Mouse (Mus musculus) hindbrain, embryonic 14.5 days (tissue): ENCODE measurements around the gene Slc7a14. TPM values are rescaled to one million over a fixed set of nuclear protein-coding genes. Genes with fewer than 3 reads are reported as not detected.

Experiments
- ATAC-seq: fragments of 200-750 bp; cut with Nextera tagmentation; 2 replicates; pipeline ENCODE4 v1.8.0; 2017; ENCODE audit warnings: moderate number of reproducible peaks, mild to moderate bottlenecking, moderate TSS enrichment, moderate library complexity; ENCODE audit not compliant: low FRiP score
- DNase-seq: peaks from one replicate; pipeline ENCODE4 v3.0.0-alpha.2; 2015; ENCODE audit warnings: low spot score
- H3K27ac ChIP-seq: fragments of 300-500 bp; sonication (generic); 2 replicates; pipeline ENCODE4 v1.5.1; 2014; ENCODE audit warnings: mild to moderate bottlenecking, moderate library complexity
- H3K27me3 ChIP-seq: fragments of 300-500 bp; sonication (generic); 2 replicates; pipeline ENCODE4 v1.6.1; 2014; ENCODE audit warnings: mild to moderate bottlenecking, low read length, mixed read lengths; ENCODE audit not compliant: control insufficient read depth, insufficient read depth
- H3K36me3 ChIP-seq: fragments of 300-500 bp; sonication (generic); replicated peaks from 2 replicates; pipeline ENCODE4 v1.6.1; 2014; ENCODE audit not compliant: control insufficient read depth, insufficient read depth
- H3K4me1 ChIP-seq: fragments of 300-500 bp; sonication (generic); replicated peaks from 2 replicates; pipeline ENCODE4 v1.6.1; 2014; ENCODE audit warnings: antibody characterized with exemption, low read length, mixed read lengths; ENCODE audit not compliant: control insufficient read depth, insufficient read depth
- H3K4me2 ChIP-seq: fragments of 300-500 bp; sonication (generic); replicated peaks from 2 replicates; pipeline ENCODE4 v1.6.1; 2014; ENCODE audit warnings: mild to moderate bottlenecking, moderate library complexity
- H3K4me3 ChIP-seq: fragments of 300-500 bp; sonication (generic); replicated peaks from 2 replicates; pipeline ENCODE4 v1.5.1; 2014; ENCODE audit warnings: mild to moderate bottlenecking, low read length
- H3K9ac ChIP-seq: fragments of 300-500 bp; sonication (generic); 2 replicates; pipeline ENCODE4 v1.6.1; 2014
- H3K9me3 ChIP-seq: fragments of 300-500 bp; sonication (generic); 2 replicates; pipeline ENCODE4 v1.6.1; 2016; ENCODE audit warnings: low read length; ENCODE audit not compliant: control insufficient read depth
- WGBS: fragments of 180-500 bp; shearing (Covaris S2); extraction: QIAGEN DNeasy Blood & Tissue Kit; methylation state at CpG from one replicate; pipeline ENCODE4 v1.1.7; 2014; 5-methylcytosine and 5-hydroxymethylcytosine counted together
- polyA plus RNA-seq: library from polyadenylated mRNA; unstranded; fragments of >200 nt; fragmentation: Nextera tagmentation; extraction: Ambion mirVana; gene quantifications from 2 replicates; pipeline ENCODE4 v1.2.1, GENCODE M21; 2014

Gene Slc7a14
- polyA plus RNA-seq, 1 experiment from 2014 or later: 8.0 TPM

DNA sequence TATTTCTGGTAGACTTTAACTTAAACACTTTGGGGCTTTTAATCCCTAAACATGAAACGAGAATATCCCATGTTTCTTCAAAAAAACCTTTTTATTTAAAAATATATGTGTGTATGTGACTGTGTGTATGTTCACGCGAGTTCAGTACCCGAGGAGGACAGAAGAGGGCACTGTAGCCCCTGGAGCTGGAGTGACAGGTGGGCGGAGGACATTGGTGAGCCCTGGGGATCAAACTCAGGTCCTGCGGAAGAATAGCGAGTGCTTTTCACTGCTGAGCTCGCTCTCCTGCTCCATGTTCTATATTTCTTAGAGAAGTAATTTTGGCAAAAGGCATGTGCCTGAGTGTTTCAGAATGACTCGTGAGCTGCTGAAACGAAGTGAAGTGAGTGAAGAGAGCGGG, 106.2 kb downstream of the Slc7a14 start:
- no peaks in the 10 kb centered on the region for H3K27me3 ChIP-seq
- 94% methylated on average over 11 of the region's 11 CpGs for WGBS
- H3K36me3 ChIP-seq: no peaks in the 10 kb centered on the region
- H3K4me1 ChIP-seq: no peaks in the 10 kb centered on the region
- no peak for DNase-seq
- no peak for ATAC-seq
- no peak overlapping the region for H3K27ac ChIP-seq
- no peaks in the 10 kb centered on the region for H3K9me3 ChIP-seq
- H3K9ac ChIP-seq: no peak overlapping the region
- no peak overlapping the region for H3K4me3 ChIP-seq
- no peak overlapping the region for H3K4me2 ChIP-seq

GRCm38 (mm10) chr3:31199162-31199877, 110.9 kb downstream of the Slc7a14 start:
- Histone ChIP-seq H3K27ac (no peak overlapping the region), H3K9ac (no peak overlapping the region), H3K4me2 (no peak overlapping the region), H3K36me3 (no peaks in the 10 kb centered on the region), H3K27me3 (no peaks in the 10 kb centered on the region), H3K9me3 (no peaks in the 10 kb centered on the region), H3K4me1 (no peaks in the 10 kb centered on the region), H3K4me3 (no peak overlapping the region)
- no peak for DNase-seq
- WGBS: 87% methylated on average over 17 of the region's 17 CpGs
- ATAC-seq: no peak

- no peak for ATAC-seq
- H3K4me2 ChIP-seq: no peak overlapping the region
- no peak overlapping the region for H3K27ac ChIP-seq
- no peaks in the 10 kb centered on the region for H3K27me3 ChIP-seq
- WGBS: 70% methylated on average over 10 of the region's 10 CpGs
- no peaks in the 10 kb centered on the region for H3K4me1 ChIP-seq
- no peak overlapping the region for H3K4me3 ChIP-seq
- 0 out of 2 replicates have a peak, but pooled peaks cover 3% of the 10 kb centered on the region for H3K9me3 ChIP-seq
- no peak for DNase-seq
- H3K9ac ChIP-seq: no peak overlapping the region
- no peaks in the 10 kb centered on the region for H3K36me3 ChIP-seq
Observed at GRCm38 (mm10) chr3:31191402-31191801, 118.8 kb downstream of the Slc7a14 start.

DNA sequence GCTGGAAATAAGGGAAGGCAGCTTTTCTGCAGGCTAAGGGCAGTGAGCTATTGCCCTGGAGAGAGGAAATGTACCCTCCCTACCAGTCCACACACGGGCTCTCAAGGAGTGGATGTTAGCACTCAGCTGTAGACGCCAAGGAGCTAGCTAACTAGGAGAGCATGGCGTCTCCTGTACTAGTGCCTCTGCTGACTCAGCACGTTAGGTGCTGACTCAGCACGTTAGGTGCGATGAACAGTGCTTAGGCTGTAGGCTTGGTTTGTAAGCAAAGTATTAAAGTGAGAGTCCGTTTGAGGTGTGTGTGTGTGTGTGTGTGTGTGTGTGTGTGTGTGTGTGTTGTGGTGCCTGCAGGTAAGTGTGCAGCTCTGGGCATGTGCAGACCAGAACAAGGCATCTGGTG, 119.8 kb downstream of the Slc7a14 start:
- no peak overlapping the region for H3K4me2 ChIP-seq
- H3K27me3 ChIP-seq: no peaks in the 10 kb centered on the region
- no peaks in the 10 kb centered on the region for H3K4me1 ChIP-seq
- ATAC-seq: 0 out of 2 replicates have a peak, but pooled peaks have one; percentile 21
- no peaks in the 10 kb centered on the region for H3K36me3 ChIP-seq
- no peak for DNase-seq
- no peak overlapping the region for H3K9ac ChIP-seq
- no peak overlapping the region for H3K4me3 ChIP-seq
- 0 out of 2 replicates have a peak, but pooled peaks cover 3% of the 10 kb centered on the region for H3K9me3 ChIP-seq
- 86% methylated on average over 7 of the region's 7 CpGs for WGBS
- H3K27ac ChIP-seq: no peak overlapping the region

DNA sequence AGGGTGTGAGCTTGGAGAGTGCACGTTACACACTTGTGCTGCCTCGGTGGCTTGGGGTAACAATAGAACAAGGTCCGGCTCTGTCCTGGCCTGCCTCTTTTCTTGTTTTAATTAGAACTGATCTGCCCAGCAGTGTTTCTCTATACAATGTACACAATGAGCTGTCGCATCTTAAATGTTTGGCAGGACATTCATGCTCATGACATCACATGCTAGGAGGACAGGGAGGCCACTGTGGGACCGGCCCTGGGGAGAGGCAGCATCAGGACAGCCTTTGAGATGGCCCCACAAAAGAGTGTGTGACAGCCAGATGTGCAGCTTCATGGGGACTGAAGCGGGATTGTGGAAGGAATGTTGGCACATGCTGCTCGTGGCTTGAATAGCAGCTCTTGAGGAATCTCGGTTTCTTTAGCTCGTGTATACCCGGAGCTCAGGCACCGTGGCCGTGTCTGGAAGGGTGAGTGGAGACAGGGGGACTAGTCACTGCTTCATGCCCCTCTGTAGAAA, 143.8 kb downstream of the Slc7a14 start:
- no peaks in the 10 kb centered on the region for H3K9me3 ChIP-seq
- H3K4me2 ChIP-seq: no peak overlapping the region
- H3K36me3 ChIP-seq: no peaks in the 10 kb centered on the region
- H3K27me3 ChIP-seq: no peaks in the 10 kb centered on the region
- H3K4me1 ChIP-seq: no peaks in the 10 kb centered on the region
- DNase-seq (no peak), ATAC-seq (peak; percentile 67; the same call in 1 of the 2 replicates)
- WGBS: 17% methylated on average over 12 of the region's 12 CpGs
- no peak overlapping the region for H3K27ac ChIP-seq
- no peak overlapping the region for H3K9ac ChIP-seq
- no peak overlapping the region for H3K4me3 ChIP-seq

GRCm38 (mm10) chr3:31165803-31166202, 144.4 kb downstream of the Slc7a14 start:
- WGBS: 56% methylated on average over 3 of the region's 3 CpGs
- no peak overlapping the region for H3K27ac ChIP-seq
- no peaks in the 10 kb centered on the region for H3K27me3 ChIP-seq
- H3K4me1 ChIP-seq: 0 out of 2 replicates have a peak, but pooled peaks cover 5% of the 10 kb centered on the region
- H3K9ac ChIP-seq: no peak overlapping the region
- no peaks in the 10 kb centered on the region for H3K9me3 ChIP-seq
- H3K4me2 ChIP-seq: no peak overlapping the region
- no peaks in the 10 kb centered on the region for H3K36me3 ChIP-seq
- ATAC-seq: 0 out of 2 replicates have a peak, but pooled peaks have one; percentile 27
- H3K4me3 ChIP-seq: no peak overlapping the region
- DNase-seq: no peak

DNA sequence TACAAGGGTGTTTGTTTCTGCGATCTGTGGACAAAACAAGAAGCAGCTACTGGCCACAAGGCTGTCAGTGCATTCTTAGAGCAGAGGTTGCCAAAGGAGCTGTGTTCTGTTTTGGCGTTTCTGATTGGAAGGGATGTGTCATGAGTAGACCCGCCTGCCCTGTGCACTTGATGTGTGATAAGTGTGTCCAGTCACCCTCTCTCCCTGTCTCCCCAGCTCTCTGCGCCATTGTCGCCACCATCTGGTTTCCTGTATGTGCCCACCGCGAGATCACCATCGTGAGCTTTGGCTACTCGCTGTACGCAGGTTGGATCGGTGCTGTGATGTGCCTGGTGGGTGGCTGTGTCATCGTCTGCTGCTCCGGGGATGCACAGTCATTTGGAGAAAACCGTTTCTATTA, 147.3 kb downstream of the Slc7a14 start:
- Histone ChIP-seq H3K9ac (no peak overlapping the region), H3K36me3 (no peaks in the 10 kb centered on the region), H3K4me1 (0 out of 2 replicates have a peak, but pooled peaks cover 5% of the 10 kb centered on the region), H3K9me3 (no peaks in the 10 kb centered on the region), H3K4me3 (no peak overlapping the region), H3K27me3 (no peaks in the 10 kb centered on the region), H3K4me2 (no peak overlapping the region), H3K27ac (no peak overlapping the region)
- DNase-seq (no peak), ATAC-seq (no peak)
- 95% methylated on average over 14 of the region's 14 CpGs for WGBS

DNA sequence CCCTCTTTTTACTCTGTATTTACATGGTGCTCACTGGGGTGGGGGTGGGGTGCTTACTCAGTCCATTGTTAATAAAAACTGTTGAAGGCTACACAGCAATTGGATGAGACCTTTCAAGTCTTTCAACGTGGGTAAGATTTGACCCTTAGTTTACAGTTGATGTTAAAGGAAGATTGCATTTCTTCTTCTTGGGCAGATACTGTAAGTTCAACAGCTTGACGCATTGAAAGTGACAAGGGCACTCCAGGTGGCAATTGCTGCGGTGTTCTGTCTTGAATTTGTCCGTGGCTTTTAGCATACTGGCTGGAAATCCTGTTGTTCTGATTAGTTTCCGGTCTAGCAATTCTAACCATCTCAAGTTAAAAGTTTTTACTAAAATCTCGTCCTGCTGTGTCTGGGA, 148.8 kb downstream of the Slc7a14 start:
- no peaks in the 10 kb centered on the region for H3K9me3 ChIP-seq
- H3K9ac ChIP-seq: no peak overlapping the region
- H3K4me3 ChIP-seq: no peak overlapping the region
- 0 out of 2 replicates have a peak, but pooled peaks cover 5% of the 10 kb centered on the region for H3K4me1 ChIP-seq
- ATAC-seq (no peak), DNase-seq (no peak)
- H3K27ac ChIP-seq: no peak overlapping the region
- H3K27me3 ChIP-seq: no peaks in the 10 kb centered on the region
- H3K4me2 ChIP-seq: no peak overlapping the region
- WGBS: 27% methylated on average over 6 of the region's 6 CpGs
- no peaks in the 10 kb centered on the region for H3K36me3 ChIP-seq

DNA sequence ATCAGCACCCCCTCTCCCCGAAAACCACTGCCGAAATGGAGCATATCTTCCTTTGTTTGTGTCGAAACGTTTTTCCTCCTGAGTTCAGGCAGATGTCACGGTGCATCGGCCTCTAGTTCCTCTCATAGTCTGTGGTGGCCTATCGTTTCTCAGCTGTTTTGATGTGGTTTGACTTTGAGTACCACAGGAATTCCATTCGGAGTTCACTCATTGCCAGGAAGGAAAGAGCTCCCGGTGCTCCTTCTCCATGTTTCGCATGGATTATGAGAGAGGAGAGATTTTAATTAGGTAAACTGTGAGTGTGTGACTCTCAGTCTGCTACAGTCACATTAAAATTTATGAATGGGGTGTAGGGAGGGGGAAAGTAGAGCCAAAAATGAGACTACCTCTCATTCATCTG, 150.1 kb downstream of the Slc7a14 start:
- ATAC-seq: no peak
- no peaks in the 10 kb centered on the region for H3K27me3 ChIP-seq
- no peak overlapping the region for H3K4me2 ChIP-seq
- no peak overlapping the region for H3K27ac ChIP-seq
- 74% methylated on average over 10 of the region's 10 CpGs for WGBS
- H3K36me3 ChIP-seq: no peaks in the 10 kb centered on the region
- no peaks in the 10 kb centered on the region for H3K9me3 ChIP-seq
- H3K9ac ChIP-seq: no peak overlapping the region
- no peak overlapping the region for H3K4me3 ChIP-seq
- H3K4me1 ChIP-seq: 0 out of 2 replicates have a peak, but pooled peaks cover 5% of the 10 kb centered on the region
- no peak for DNase-seq
